Mouse (Mus musculus) MEL (cell line): ENCODE data around the gene Plrg1. TPM values are rescaled to one million over a fixed set of nuclear protein-coding genes. Genes with fewer than 3 reads are reported as not detected.

Experiments
- DNase-seq: peaks from one replicate; pipeline ENCODE4 v3.0.0; 2011; ENCODE audit warnings: low read depth, low spot score
- H3K27ac ChIP-seq: 2 replicates; pipeline ENCODE4 v1.5.1; 2012; ENCODE audit warnings: low read depth, mild to moderate bottlenecking, control low read depth, low read length, moderate library complexity; ENCODE audit not compliant: control insufficient read depth
- H3K27me3 ChIP-seq, 2 experiments: fragments of 150-350 bp in 1 of 2; sonication (generic) in 1 of 2; 2 replicates each; pipeline ENCODE4 v1.6.1; 2012; ENCODE audit warnings: low read length in 2 of 2, mild to moderate bottlenecking in 2 of 2, improper control_type of control experiment in 1 of 2, moderate library complexity in 1 of 2; ENCODE audit not compliant: insufficient read depth in 2 of 2, control insufficient read depth in 1 of 2
- H3K36me3 ChIP-seq, 2 experiments: 2 replicates each; pipeline ENCODE4 v1.6.1; 2012 to 2014; ENCODE audit warnings: low read length in 2 of 2, improper control_type of control experiment in 1 of 2, inconsistent platforms in 1 of 2, mild to moderate bottlenecking in 1 of 2; ENCODE audit not compliant: insufficient read depth in 2 of 2, control insufficient read depth in 1 of 2
- H3K4me1 ChIP-seq, 2 experiments: fragments of 150-350 bp in 1 of 2; sonication (generic) in 1 of 2; 2 replicates each; pipeline ENCODE4 v1.6.1; 2012; ENCODE audit warnings: low read length in 2 of 2, improper control_type of control experiment in 1 of 2, mild to moderate bottlenecking in 1 of 2; ENCODE audit not compliant: insufficient read depth in 2 of 2, control insufficient read depth in 1 of 2
- H3K4me3 ChIP-seq, 2 experiments: fragments of 150-350 bp in 1 of 2; sonication (generic) in 1 of 2; 2 replicates each; pipeline ENCODE4 v1.5.1; 2012; ENCODE audit warnings: low read depth in 2 of 2, low read length in 2 of 2, mild to moderate bottlenecking in 2 of 2, moderate library complexity in 2 of 2, control low read depth in 1 of 2, improper control_type of control experiment in 1 of 2; ENCODE audit not compliant: control insufficient read depth in 1 of 2, insufficient read depth in 1 of 2
- H3K79me2 ChIP-seq: 2 replicates; pipeline ENCODE4 v1.6.1; 2012; ENCODE audit warnings: mild to moderate bottlenecking, low read length, moderate library complexity; ENCODE audit not compliant: control insufficient read depth, poor library complexity, insufficient read depth
- H3K9ac ChIP-seq: 2 replicates; pipeline ENCODE4 v1.6.1; 2012; ENCODE audit warnings: low read depth, mild to moderate bottlenecking, control low read depth, low read length, moderate library complexity; ENCODE audit not compliant: control insufficient read depth, poor library complexity, severe bottlenecking
- H3K9me3 ChIP-seq: fragments of 150-350 bp; sonication (generic); replicated peaks from 2 replicates; pipeline ENCODE4 v1.6.1; 2012; ENCODE audit warnings: mild to moderate bottlenecking, low read length, improper control_type of control experiment, moderate library complexity; ENCODE audit not compliant: insufficient read depth
- BHLHE40 ChIP-seq: IDR thresholded peaks from 2 replicates; pipeline ENCODE4 v1.6.1; 2012; ENCODE audit warnings: low read depth, mild to moderate bottlenecking, inconsistent platforms, low read length, improper control_type of control experiment, borderline replicate concordance
- CHD1 ChIP-seq: IDR thresholded peaks from 2 replicates; pipeline ENCODE4 v1.6.1; 2012; ENCODE audit warnings: low read depth, mild to moderate bottlenecking, inconsistent platforms, low read length, improper control_type of control experiment
- CHD2 ChIP-seq: IDR thresholded peaks from 2 replicates; pipeline ENCODE4 v1.6.1; 2011; ENCODE audit warnings: low read length, improper control_type of control experiment
- CTCF ChIP-seq, 3 experiments: IDR thresholded peaks in 2 of 3; conservative IDR thresholded peaks in 1 of 3; 2 replicates each; pipeline ENCODE4 v1.5.1; 2011 to 2012; ENCODE audit warnings: low read length in 3 of 3, low read depth in 2 of 3, mild to moderate bottlenecking in 2 of 3, improper control_type of control experiment in 1 of 3, inconsistent platforms in 1 of 3, mixed read lengths in 1 of 3, moderate library complexity in 1 of 3; ENCODE audit not compliant: control insufficient read depth in 1 of 3, insufficient read depth in 1 of 3, poor library complexity in 1 of 3, severe bottlenecking in 1 of 3
- E2F4 ChIP-seq: IDR thresholded peaks from 2 replicates; pipeline ENCODE4 v1.6.1; 2011; ENCODE audit warnings: low read depth, low read length, improper control_type of control experiment, borderline replicate concordance
- EP300 ChIP-seq, 2 experiments: IDR thresholded peaks; 2 replicates each; pipeline ENCODE4 v1.6.1; 2011; ENCODE audit warnings: improper control_type of control experiment in 2 of 2, low read length in 2 of 2, low read depth in 1 of 2, mild to moderate bottlenecking in 1 of 2
- ETS1 ChIP-seq: IDR thresholded peaks from 2 replicates; pipeline ENCODE4 v1.6.1; 2012; ENCODE audit warnings: low read depth, mild to moderate bottlenecking, inconsistent platforms, low read length, improper control_type of control experiment, moderate library complexity
- GATA1 ChIP-seq: IDR thresholded peaks from 2 replicates; pipeline ENCODE4 v1.6.1; 2011; ENCODE audit warnings: low read depth, low read length, improper control_type of control experiment
- HCFC1 ChIP-seq: IDR thresholded peaks from 2 replicates; pipeline ENCODE4 v1.6.1; 2012; ENCODE audit warnings: low read depth, mild to moderate bottlenecking, inconsistent platforms, low read length, improper control_type of control experiment, moderate library complexity
- JUND ChIP-seq: IDR thresholded peaks from 2 replicates; pipeline ENCODE4 v1.6.1; 2011; ENCODE audit warnings: low read depth, mild to moderate bottlenecking, improper control_type of control experiment, low read length
- KAT2A ChIP-seq: conservative IDR thresholded peaks from 2 replicates; pipeline ENCODE4 v1.6.1; 2012; ENCODE audit warnings: low read depth, low read length, improper control_type of control experiment, inconsistent platforms
- MAX ChIP-seq: IDR thresholded peaks from 2 replicates; pipeline ENCODE4 v1.6.1; 2011; ENCODE audit warnings: low read length, improper control_type of control experiment
- MAZ ChIP-seq: IDR thresholded peaks from 2 replicates; pipeline ENCODE4 v1.6.1; 2012; ENCODE audit warnings: low read depth, mild to moderate bottlenecking, inconsistent platforms, low read length, improper control_type of control experiment
- MEF2A ChIP-seq: IDR thresholded peaks from 2 replicates; pipeline ENCODE4 v1.6.1; 2014; ENCODE audit warnings: low read depth, mild to moderate bottlenecking, inconsistent platforms, low read length, improper control_type of control experiment; ENCODE audit not compliant: poor library complexity, insufficient replicate concordance, severe bottlenecking; ENCODE audit errors: extremely low read depth
- MXI1 ChIP-seq: IDR thresholded peaks from 2 replicates; pipeline ENCODE4 v1.6.1; 2011; ENCODE audit warnings: mild to moderate bottlenecking, low read depth, low read length, improper control_type of control experiment
- MYB ChIP-seq: IDR thresholded peaks from 2 replicates; pipeline ENCODE4 v1.6.1; 2011; ENCODE audit warnings: mild to moderate bottlenecking, low read depth, low read length, improper control_type of control experiment
- MYC ChIP-seq: IDR thresholded peaks from 2 replicates; pipeline ENCODE4 v1.6.1; 2011; ENCODE audit warnings: low read depth, mild to moderate bottlenecking, low read length, improper control_type of control experiment, moderate library complexity
- NELFE ChIP-seq: IDR thresholded peaks from 2 replicates; pipeline ENCODE4 v1.6.1; 2011; ENCODE audit warnings: low read depth, low read length, improper control_type of control experiment
- POLR2A ChIP-seq, 2 experiments: IDR thresholded peaks; 2 replicates each; pipeline ENCODE4 v1.6.1; 2011 to 2012; ENCODE audit warnings: low read length in 2 of 2, mild to moderate bottlenecking in 2 of 2, control low read depth in 1 of 2, improper control_type of control experiment in 1 of 2, low read depth in 1 of 2, moderate library complexity in 1 of 2; ENCODE audit not compliant: control insufficient read depth in 1 of 2, insufficient read depth in 1 of 2, poor library complexity in 1 of 2
- POLR2AphosphoS5 ChIP-seq: IDR thresholded peaks from 2 replicates; pipeline ENCODE4 v1.6.1; 2012; ENCODE audit warnings: low read depth, borderline replicate concordance, mild to moderate bottlenecking, inconsistent platforms, low read length, moderate library complexity, mixed read lengths
- RAD21 ChIP-seq: IDR thresholded peaks from 2 replicates; pipeline ENCODE4 v1.6.1; 2011; ENCODE audit warnings: mild to moderate bottlenecking, low read depth, low read length, improper control_type of control experiment
- RCOR1 ChIP-seq: IDR thresholded peaks from 2 replicates; pipeline ENCODE4 v1.6.1; 2012; ENCODE audit warnings: low read depth, mild to moderate bottlenecking, inconsistent platforms, low read length, improper control_type of control experiment
- SIN3A ChIP-seq: IDR thresholded peaks from 2 replicates; pipeline ENCODE4 v1.6.1; 2012; ENCODE audit warnings: low read length, improper control_type of control experiment, inconsistent platforms
- SMC3 ChIP-seq: IDR thresholded peaks from 2 replicates; pipeline ENCODE4 v1.6.1; 2011; ENCODE audit warnings: low read depth, low read length, improper control_type of control experiment
- TBP ChIP-seq: IDR thresholded peaks from 2 replicates; pipeline ENCODE4 v1.8.0; 2011; ENCODE audit warnings: low read depth, low read length, improper control_type of control experiment
- TCF12 ChIP-seq: IDR thresholded peaks from 2 replicates; pipeline ENCODE4 v1.6.1; 2014; ENCODE audit warnings: low read depth, mild to moderate bottlenecking, inconsistent platforms, low read length, improper control_type of control experiment, moderate library complexity
- ZC3H11A ChIP-seq: IDR thresholded peaks from 2 replicates; pipeline ENCODE4 v1.6.1; 2012; ENCODE audit warnings: low read depth, mild to moderate bottlenecking, inconsistent platforms, low read length, improper control_type of control experiment
- ZKSCAN1 ChIP-seq: IDR thresholded peaks from 2 replicates; pipeline ENCODE4 v1.6.1; 2012; ENCODE audit warnings: low read depth, mild to moderate bottlenecking, inconsistent platforms, low read length, improper control_type of control experiment, moderate library complexity
- ZNF384 ChIP-seq: IDR thresholded peaks from 2 replicates; pipeline ENCODE4 v1.6.1; 2012; ENCODE audit warnings: low read depth, mild to moderate bottlenecking, inconsistent platforms, low read length, improper control_type of control experiment
- polyA plus RNA-seq, 2 experiments: library from polyadenylated mRNA; stranded (reverse) in 1 of 2; unstranded in 1 of 2; fragments of >175 nt in 1 of 2; fragments of >200 nt in 1 of 2; gene quantifications; 2 replicates each; pipeline versions ENCODE4 v1.2.1 to v1.2.4; 2012; ENCODE audit warnings: low replicate concordance in 2 of 2, low read depth in 1 of 2; ENCODE audit not compliant: insufficient read length in 2 of 2, insufficient read depth in 1 of 2, missing spikeins in 1 of 2
- total RNA-seq: library from RNA; depleted of rRNA; stranded (reverse); fragments of 300-350 nt; gene quantifications from 2 replicates; pipeline ENCODE4 v1.2.3, GENCODE M21; 2012

Gene Plrg1
- total and polyA plus RNA-seq, 3 experiments = 85.6 to 88.8 TPM; not detected in 1

DNA sequence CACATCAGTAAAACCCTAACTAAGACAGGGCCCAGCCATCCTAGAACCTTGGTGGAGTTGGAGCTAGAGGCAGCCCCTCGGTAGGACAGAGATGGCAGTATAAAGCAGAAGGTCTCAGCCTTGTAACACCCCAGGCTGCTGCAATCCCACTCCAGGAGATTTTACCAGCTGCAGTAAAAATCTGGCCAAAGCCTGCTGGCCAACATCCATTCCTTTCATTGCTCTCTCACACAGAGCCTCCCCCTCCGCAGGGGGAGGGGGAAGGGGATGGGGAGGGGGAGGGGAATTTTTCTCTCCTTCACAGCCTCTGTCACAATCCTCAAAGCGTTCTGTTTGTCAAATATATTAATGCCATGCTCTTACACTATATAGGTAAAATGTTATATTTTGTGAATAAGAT is 21.2 kb downstream of the Plrg1 start:
- Histone ChIP-seq H3K9me3 (no peaks in the 10 kb centered on the region), H3K27ac (no peak overlapping the region), H3K36me3 (no peaks in the 10 kb centered on the region; a peak in 1 of 4 replicates), H3K27me3 (no peaks in the 10 kb centered on the region), H3K9ac (no peak overlapping the region), H3K4me3 (no peak overlapping the region), H3K4me1 (peaks cover 0 to 5% of the 10 kb centered on the region in 2 experiments; a peak in 1 of 4 replicates), H3K79me2 (no peaks in the 10 kb centered on the region)
- no peak for DNase-seq
- TF ChIP-seq EP300 (IDR thresholded peaks at IDR 0.05; ENCODE audit: low read depth in 1 of 2, low read length in 2 of 2) (no peak), ZKSCAN1 (no peak), MYC (no peak), E2F4 (no peak), GATA1 (no peak), MXI1 (no peak), BHLHE40 (no peak), JUND (no peak), NELFE (no peak), CHD1 (no peak), POLR2AphosphoS5 (no peak), MYB (no peak), TBP (no peak), MAZ (no peak)

DNA sequence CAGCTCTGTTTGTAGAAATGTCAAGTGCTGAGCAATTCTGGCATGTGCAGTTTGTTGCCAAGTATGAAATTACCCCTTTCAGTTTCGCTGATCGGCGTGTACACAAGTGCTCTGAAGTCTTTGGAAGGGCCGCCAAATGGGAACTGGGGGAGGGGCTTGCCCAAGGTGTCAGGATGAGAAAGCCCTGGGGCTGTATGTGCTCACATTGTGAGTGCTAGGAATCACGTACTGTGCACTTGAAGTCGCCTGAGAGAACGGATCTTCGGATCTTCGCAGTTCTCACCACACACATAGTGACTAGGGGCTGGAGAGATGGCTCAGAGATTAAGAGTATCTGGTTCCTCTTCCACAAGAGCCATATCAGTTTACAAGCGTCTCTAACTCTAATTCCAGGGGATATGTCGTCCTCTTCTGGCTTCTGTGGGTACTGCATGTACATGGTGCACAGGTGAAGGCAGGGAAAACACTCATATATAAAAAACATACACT is 25.3 kb downstream of the Plrg1 start:
- H3K4me1 ChIP-seq = peaks cover 0 to 5% of the 10 kb centered on the region in 2 experiments; a peak in 1 of 4 replicates
- no peaks in the 10 kb centered on the region for H3K9me3 ChIP-seq
- peak overlapping the region; percentile 18 to 46; a peak in 3 of 4 replicates for H3K4me3 ChIP-seq
- H3K36me3 ChIP-seq = no peaks in the 10 kb centered on the region; a peak in 1 of 4 replicates
- H3K27me3 ChIP-seq = no peaks in the 10 kb centered on the region; a peak in 1 of 4 replicates
- TF ChIP-seq POLR2A (IDR thresholded peaks at IDR 0.05; ENCODE audit: control insufficient read depth in 1 of 2, insufficient read depth in 1 of 2, low read depth in 1 of 2, low read length in 2 of 2, poor library complexity in 1 of 2) (no peak), TCF12 (no peak), SMC3 (peak; percentile 81), EP300 (IDR thresholded peaks at IDR 0.05; ENCODE audit: low read depth in 1 of 2, low read length in 2 of 2) (peak in 1 of 2 experiments; percentile 67; a peak in 2 of 4 replicates), MXI1 (0 out of 2 replicates have a peak, but pooled peaks have one; percentile 34), KAT2A (no peak), NELFE (no peak), RCOR1 (0 out of 2 replicates have a peak, but pooled peaks have one; percentile 40), POLR2AphosphoS5 (no peak), ZC3H11A (peak; percentile 66), RAD21 (peak; percentile 92), ZKSCAN1 (no peak), CTCF (IDR thresholded peaks at IDR 0.05 in 2 of 3, conservative IDR thresholded peaks at IDR 0.05 in 1 of 3; ENCODE audit: control insufficient read depth in 1 of 3, insufficient read depth in 1 of 3, low read depth in 2 of 3, low read length in 3 of 3, poor library complexity in 1 of 3, severe bottlenecking in 1 of 3) (peak; percentile 55 to 100 (median 95)), SIN3A (peak; percentile 45; the same call in 1 of the 2 replicates), ETS1 (0 out of 2 replicates have a peak, but pooled peaks have one; percentile 43), MAX (peak; percentile 70), ZNF384 (0 out of 2 replicates have a peak, but pooled peaks have one; percentile 15), GATA1 (peak; percentile 84), TBP (0 out of 2 replicates have a peak, but pooled peaks have one; percentile 30), HCFC1 (0 out of 2 replicates have a peak, but pooled peaks have one; percentile 37), MEF2A (no peak), CHD2 (no peak)
- DNase-seq = peak; percentile 78
- H3K9ac ChIP-seq = no peak overlapping the region
- no peak overlapping the region for H3K27ac ChIP-seq
- H3K79me2 ChIP-seq = no peaks in the 10 kb centered on the region
